Mouse (Mus musculus): ENCODE measurements around the gene Prkd2. TPM values are rescaled to one million over a fixed set of nuclear protein-coding genes. Genes with fewer than 3 reads are reported as not detected.

Gene Prkd2
- total and polyA plus RNA-seq, 3 experiments: 9.8 to 39.0 (median 18.0) TPM

- peak overlapping the region; percentile 82 for H3K27ac ChIP-seq (ENCODE audit: insufficient read depth, low read depth)
- peaks cover 16 to 38% of the 10 kb centered on the region in 2 experiments for H3K4me1 ChIP-seq (ENCODE audit: control insufficient read depth in 1 of 2, insufficient read depth in 2 of 2)
- TF ChIP-seq MEF2A (IDR thresholded peaks at IDR 0.05; ENCODE audit: borderline replicate concordance, low read depth, low read length) (no peak; the same call in 1 of the 2 replicates), NRF1 (IDR thresholded peaks at IDR 0.05; ENCODE audit: low read depth, low read length) (no peak), TCF12 (IDR thresholded peaks at IDR 0.05; ENCODE audit: low read depth, low read length) (peak; percentile 54; the same call in 1 of the 2 replicates), MAZ (IDR thresholded peaks at IDR 0.05; ENCODE audit: low read depth, low read length) (0 out of 2 replicates have a peak, but pooled peaks have one; percentile 16), MAFK (IDR thresholded peaks at IDR 0.05; ENCODE audit: insufficient replicate concordance, low read length) (no peak), POLR2A (IDR thresholded peaks at IDR 0.05; ENCODE audit: low read depth, low read length) (no peak; the same call in 1 of the 2 replicates), IRF4 (IDR thresholded peaks at IDR 0.05; ENCODE audit: low read depth, low read length) (peak; percentile 80), ELF1 (IDR thresholded peaks at IDR 0.05; ENCODE audit: low read depth, low read length) (0 out of 2 replicates have a peak, but pooled peaks have one; percentile 9), SIN3A (IDR thresholded peaks at IDR 0.05; ENCODE audit: low read length) (peak; percentile 70), E2F4 (IDR thresholded peaks at IDR 0.05; ENCODE audit: insufficient replicate concordance, low read depth, low read length) (no peak), MAX (IDR thresholded peaks at IDR 0.05; ENCODE audit: low read length) (0 out of 2 replicates have a peak, but pooled peaks have one; percentile 32), JUN (IDR thresholded peaks at IDR 0.05; ENCODE audit: insufficient read depth, low read depth, low read length) (no peak), SMC3 (IDR thresholded peaks at IDR 0.05; ENCODE audit: low read depth, low read length) (no peak), POLR2AphosphoS2 (IDR thresholded peaks at IDR 0.05; ENCODE audit: low read depth, low read length) (no peak), KAT2A (IDR thresholded peaks at IDR 0.05; ENCODE audit: insufficient replicate concordance, low read length) (no peak), ZC3H11A (IDR thresholded peaks at IDR 0.05; ENCODE audit: low read depth, low read length) (no peak), MXI1 (IDR thresholded peaks at IDR 0.05; ENCODE audit: low read depth, low read length) (no peak), RCOR1 (conservative IDR thresholded peaks at IDR 0.05; ENCODE audit: low read depth, low read length) (no peak), ZMIZ1 (IDR thresholded peaks at IDR 0.05; ENCODE audit: low read depth, low read length) (no peak), JUND (conservative IDR thresholded peaks at IDR 0.05; ENCODE audit: low read depth, low read length) (no peak), UBTF (IDR thresholded peaks at IDR 0.05; ENCODE audit: low read depth, low read length) (no peak), RAD21 (IDR thresholded peaks at IDR 0.05; ENCODE audit: low read depth, low read length) (no peak), HCFC1 (IDR thresholded peaks at IDR 0.05; ENCODE audit: low read depth, low read length) (peak; percentile 49), USF2 (conservative IDR thresholded peaks at IDR 0.05; ENCODE audit: low read depth, low read length) (no peak), GABPA (IDR thresholded peaks at IDR 0.05; ENCODE audit: insufficient replicate concordance, low read depth, low read length) (no peak), ZKSCAN1 (IDR thresholded peaks at IDR 0.05; ENCODE audit: borderline replicate concordance, low read depth, low read length) (no peak), ETS1 (conservative IDR thresholded peaks at IDR 0.05; ENCODE audit: low read depth, low read length) (peak; percentile 31), CTCF (conservative IDR thresholded peaks at IDR 0.05 in 1 of 2, IDR thresholded peaks at IDR 0.05 in 1 of 2; ENCODE audit: low read depth in 2 of 2, low read length in 2 of 2) (no peak), ZNF384 (IDR thresholded peaks at IDR 0.05; ENCODE audit: low read depth, low read length) (no peak), EP300 (IDR thresholded peaks at IDR 0.05; ENCODE audit: low read length) (no peak; the same call in 1 of the 2 replicates), NELFE (IDR thresholded peaks at IDR 0.05; ENCODE audit: low read depth, low read length) (no peak), CHD1 (IDR thresholded peaks at IDR 0.05; ENCODE audit: low read depth, low read length) (no peak), BHLHE40 (IDR thresholded peaks at IDR 0.05; ENCODE audit: low read depth, low read length) (no peak), USF1 (IDR thresholded peaks at IDR 0.05; ENCODE audit: low read depth, low read length) (no peak), PAX5 (IDR thresholded peaks at IDR 0.05; ENCODE audit: low read length) (no peak), TBP (conservative IDR thresholded peaks at IDR 0.05; ENCODE audit: low read depth, low read length) (no peak), MYC (IDR thresholded peaks at IDR 0.05; ENCODE audit: low read depth, low read length) (no peak), CHD2 (IDR thresholded peaks at IDR 0.05; ENCODE audit: low read length) (no peak)
- H3K4me3 ChIP-seq (replicated peaks in 1 of 3; ENCODE audit: low read depth in 2 of 3, low read length in 2 of 3, poor library complexity in 1 of 3): peak overlapping the region; percentile 71 to 97 (median 82)
- no peaks in the 10 kb centered on the region for H3K9me3 ChIP-seq (replicated peaks; ENCODE audit: low read length)
- dilution Hi-C loops (cut with MboI; ENCODE audit: extremely low pct_ligation_motif_present, extremely low pct_unique_long_range_greater_than_20kb, low sequenced_read_pairs): no loop called here
- peaks cover 32 to 52% of the 10 kb centered on the region in 2 experiments for H3K36me3 ChIP-seq (replicated peaks in 1 of 2; ENCODE audit: control insufficient read depth in 1 of 2, insufficient read depth in 1 of 2, low read length in 1 of 2)
- H3K9ac ChIP-seq (ENCODE audit: insufficient read depth, low read depth): peak overlapping the region; percentile 93
- H3K27me3 ChIP-seq (replicated peaks): no peaks in the 10 kb centered on the region
- in situ Hi-C loops (cut with MboI; ENCODE audit: low pct_ligation_motif_present, low pct_unique_long_range_greater_than_20kb, low sequenced_read_pairs): no loop called here
- peak overlapping the region; percentile 88 for H3K4me2 ChIP-seq (ENCODE audit: insufficient read depth, low read depth, poor library complexity, severe bottlenecking)
- no peak for DNase-seq (ENCODE audit: extremely low read depth)
- peaks cover 24% of the 10 kb centered on the region for H3K79me2 ChIP-seq (replicated peaks; ENCODE audit: control insufficient read depth, extremely low read depth, insufficient read depth, poor library complexity, severe bottlenecking)
Measured at GRCm38 (mm10) chr7:16845072-16845819, 2.5 kb downstream of the Prkd2 start.
